Mouse (Mus musculus): ENCODE measurements at regions not wholly inside any gene's neighbourhood (a gene's known extent, or its start where the extent isn't known, plus 50 kb on each side); places are given as distances from the start of the nearest gene placed in this dataset.

GRCm38 (mm10) chr2:75312246-75312645 is 346.8 kb upstream of the Hnrnpa3 start:
- TF ChIP-seq GATA1 (IDR thresholded peaks at IDR 0.05; ENCODE audit: low read length), result no peak
- no peak for TF ChIP-seq TAL1 (IDR thresholded peaks at IDR 0.05; ENCODE audit: low read length)

Measured in erythroblast, embryonic 14.5 days (primary cell).